Mouse (Mus musculus): ENCODE data around the gene Mcrs1. TPM values are rescaled to one million over a fixed set of nuclear protein-coding genes. Genes with fewer than 3 reads are reported as not detected.

The Mcrs1 gene
- 64.5 and 65.2 TPM in 2 replicates for polyA plus RNA-seq (2012; rRNA removed)

GRCm38 (mm10) chr15:99251626-99252380, at the start of gene Mcrs1:
Mcrs1 (minus strand) TSS chr15:99251961.

GRCm38 (mm10) chr15:99295484-99295981, 43.8 kb upstream of the Mcrs1 start, which contains the start of gene Fam186b:
Fam186b (minus strand) TSS chr15:99295888.

GRCm38 (mm10) chr15:99294813-99295374, 43.1 kb upstream of the Mcrs1 start, which contains the start of gene Prpf40b:
Prpf40b (plus strand) TSS chr15:99295087.

GRCm38 (mm10) chr15:99224208-99224911, 27.4 kb downstream of the Mcrs1 start, which contains the start of gene Kcnh3:
Kcnh3 (plus strand) TSS chr15:99224861.

Other genes starting within 250 kb of the Mcrs1 start
- 219 and 270 TPM in 2 replicates for gene Tuba1c, start 222.1 kb downstream of the Mcrs1 start, polyA plus RNA-seq (2012; rRNA removed)
- 17.4 and 17.7 TPM in 2 replicates for gene Prph, start 196.8 kb downstream of the Mcrs1 start, polyA plus RNA-seq (2012; rRNA removed)
- 9.4 and 10.0 TPM in 2 replicates for gene Troap, start 177.4 kb downstream of the Mcrs1 start, polyA plus RNA-seq (2012; rRNA removed)
- not detected in 2 replicates for gene C1ql4, start 164.1 kb downstream of the Mcrs1 start, polyA plus RNA-seq (2012; rRNA removed)
- 32.4 and 40.8 TPM in 2 replicates for gene Dnajc22, start 158.8 kb downstream of the Mcrs1 start, polyA plus RNA-seq (2012; rRNA removed)
- 6.3 and 6.7 TPM in 2 replicates for gene Spats2, start 126.0 kb downstream of the Mcrs1 start, polyA plus RNA-seq (2012; rRNA removed)
- gene Kcnh3, start 27.1 kb downstream of the Mcrs1 start, polyA plus RNA-seq (2012; rRNA removed): 29.5 and 36.7 TPM in 2 replicates
- 41.1 and 42.3 TPM in 2 replicates for gene Prpf40b, start 43.1 kb upstream of the Mcrs1 start, polyA plus RNA-seq (2012; rRNA removed)
- gene Fam186b, start 43.9 kb upstream of the Mcrs1 start, polyA plus RNA-seq (2012; rRNA removed): not detected in 2 replicates
- 8.5 and 8.9 TPM in 2 replicates for gene Fmnl3, start 118.5 kb upstream of the Mcrs1 start, polyA plus RNA-seq (2012; rRNA removed)
- gene Tmbim6, start 140.9 kb upstream of the Mcrs1 start, polyA plus RNA-seq (2012; rRNA removed): 1,109 and 1,381 TPM in 2 replicates
- 4.2 and 4.4 TPM in 2 replicates for gene Nckap5l, start 205.8 kb upstream of the Mcrs1 start, polyA plus RNA-seq (2012; rRNA removed)
- 5.7 and 7.1 TPM in 2 replicates for gene Bcdin3d, start 222.8 kb upstream of the Mcrs1 start, polyA plus RNA-seq (2012; rRNA removed)